ENCODE assay signal across 12 mouse cellular contexts in genomic region chr2:167949808-167950207, GRCm38 (mm10). TPM values are rescaled to one million over a fixed set of nuclear protein-coding genes. Genes with fewer than 3 reads are reported as not detected.
A peak's percentile ranks its signal among the peaks of the same experiment; 100 is the strongest.
DNase-seq lines count a peak whose midpoint lies in the region; ATAC-seq lines count a peak whose summit lies in the region.
"Had no signal": no experiment of that assay in that cellular context is flagged by ENCODE, and none has a peak within 500 bp of the region (broad histone marks: within the 10 kb centered on the region; RNA-seq: fewer than 3 reads in every experiment).

No protein-coding gene starts in this region.

- peak overlapping the region; percentile 4 to 42; a peak in 2 of 4 replicates for H3K27ac ChIP-seq in heart, embryonic 14.5 days (replicated peaks in 1 of 2; ENCODE audit: control insufficient read depth in 1 of 2, insufficient read depth in 1 of 2, low read depth in 2 of 2, low read length in 2 of 2)
- peak overlapping the region; percentile 62 for H3K27ac ChIP-seq in liver, embryonic 13.5 days
- 0 out of 2 replicates have a peak overlapping the region, but pooled peaks have one; percentile 18 for H3K27ac ChIP-seq in limb, embryonic 11.5 days (replicated peaks; ENCODE audit: low read depth, low read length)
- H3K27ac ChIP-seq in forebrain, embryonic 11.5 days (ENCODE audit: low read depth, low read length): no peak overlapping the region
- H3K27ac ChIP-seq: forebrain, embryonic 13.5 days had no signal

- no peak overlapping the region for H3K9ac ChIP-seq in heart, embryonic 14.5 days (ENCODE audit: low read length)
- H3K9ac ChIP-seq in liver, embryonic 13.5 days: no peak overlapping the region
- H3K9ac ChIP-seq in limb, embryonic 11.5 days (ENCODE audit: low read length): no peak overlapping the region
- H3K9ac ChIP-seq in forebrain, embryonic 11.5 days (ENCODE audit: low read length): no peak overlapping the region
- H3K9ac ChIP-seq: forebrain, embryonic 13.5 days had no signal

- no peak for DNase-seq in heart, adult 8-10 months (ENCODE audit: low spot score)
- no peak for DNase-seq in liver, embryonic 13.5 days
- DNase-seq in liver: no peak
- no peak for DNase-seq in limb, embryonic 11.5 days (ENCODE audit: low spot score)
- DNase-seq in forebrain, embryonic 11.5 days (ENCODE audit: low spot score): no peak
- no peak for DNase-seq in right cerebral cortex, postnatal 25 days
- DNase-seq: gastrocnemius, postnatal 36 days; kidney, adult 18-20 months had no signal

- no peak overlapping the region for H3K4me2 ChIP-seq in heart, embryonic 14.5 days (ENCODE audit: low read length)
- H3K4me2 ChIP-seq in liver, embryonic 13.5 days: no peak overlapping the region
- H3K4me2 ChIP-seq in limb, embryonic 11.5 days (ENCODE audit: low read depth, severe bottlenecking): no peak overlapping the region
- H3K4me2 ChIP-seq in forebrain, embryonic 11.5 days (ENCODE audit: low read depth, low read length, severe bottlenecking): no peak overlapping the region
- H3K4me2 ChIP-seq: forebrain, embryonic 13.5 days had no signal

- H3K4me1 ChIP-seq in heart, embryonic 14.5 days (ENCODE audit: control insufficient read depth in 2 of 2, insufficient read depth in 2 of 2, low read length in 2 of 2): peaks cover 23 to 33% of the 10 kb centered on the region in 2 experiments
- H3K4me1 ChIP-seq in liver, embryonic 13.5 days (replicated peaks): peaks cover 81% of the 10 kb centered on the region
- H3K4me1 ChIP-seq in limb, embryonic 11.5 days (ENCODE audit: control insufficient read depth, insufficient read depth, low read length): no peaks in the 10 kb centered on the region; the same call in 1 of the 2 replicates
- no peaks in the 10 kb centered on the region for H3K4me1 ChIP-seq in forebrain, embryonic 11.5 days (replicated peaks; ENCODE audit: control insufficient read depth, insufficient read depth, low read length)

- no peak for ATAC-seq in heart, embryonic 14.5 days (ENCODE audit: insufficient number of reproducible peaks, insufficient read depth, low FRiP score, low read depth)
- no peak for ATAC-seq in liver, embryonic 13.5 days (ENCODE audit: low read depth)
- peak; percentile 28 for ATAC-seq in CD4-positive, CD25-positive, alpha-beta regulatory T cell, adult 4 months
- ATAC-seq in limb, embryonic 11.5 days (ENCODE audit: insufficient number of reproducible peaks, low FRiP score, low TSS enrichment, low read depth): no peak
- no peak for ATAC-seq in forebrain, embryonic 11.5 days (replicated peaks; ENCODE audit: low FRiP score)
- ATAC-seq: forebrain, embryonic 13.5 days had no signal

- H3K4me3 ChIP-seq in heart, embryonic 14.5 days (ENCODE audit: control insufficient read depth in 1 of 2, insufficient read depth in 1 of 2, low read depth in 1 of 2, low read length in 2 of 2): no peak overlapping the region
- H3K4me3 ChIP-seq in liver, embryonic 13.5 days (replicated peaks): no peak overlapping the region
- no peak overlapping the region for H3K4me3 ChIP-seq in limb, embryonic 11.5 days (ENCODE audit: low read depth, low read length)
- H3K4me3 ChIP-seq in forebrain, embryonic 11.5 days (ENCODE audit: low read depth, low read length): no peak overlapping the region
- H3K4me3 ChIP-seq: forebrain, embryonic 13.5 days had no signal

- no peaks in the 10 kb centered on the region for H3K27me3 ChIP-seq in heart, embryonic 14.5 days (ENCODE audit: control insufficient read depth, insufficient read depth, low read length)
- no peaks in the 10 kb centered on the region for H3K27me3 ChIP-seq in liver, embryonic 13.5 days
- no peaks in the 10 kb centered on the region for H3K27me3 ChIP-seq in limb, embryonic 11.5 days (ENCODE audit: control insufficient read depth, insufficient read depth, low read length)
- H3K27me3 ChIP-seq in forebrain, embryonic 11.5 days (ENCODE audit: control insufficient read depth, insufficient read depth, low read length): no peaks in the 10 kb centered on the region
- H3K27me3 ChIP-seq: CH12.LX; forebrain, embryonic 13.5 days had no signal

- no peaks in the 10 kb centered on the region for H3K36me3 ChIP-seq in heart, embryonic 14.5 days (ENCODE audit: control insufficient read depth, insufficient read depth, low read length)
- no peaks in the 10 kb centered on the region for H3K36me3 ChIP-seq in liver, embryonic 13.5 days
- no peaks in the 10 kb centered on the region; the same call in 1 of the 2 replicates for H3K36me3 ChIP-seq in limb, embryonic 11.5 days (ENCODE audit: control insufficient read depth, insufficient read depth, low read length)
- no peaks in the 10 kb centered on the region for H3K36me3 ChIP-seq in forebrain, embryonic 11.5 days (ENCODE audit: control insufficient read depth, insufficient read depth, low read length)

- 66% methylated on average over 2 of the region's 2 CpGs for WGBS in heart, embryonic 14.5 days
- WGBS in liver, embryonic 13.5 days (ENCODE audit: insufficient replicate concordance): 35% methylated on average over 2 of the region's 2 CpGs
- WGBS in limb, embryonic 11.5 days: 73% methylated on average over 2 of the region's 2 CpGs
- WGBS in forebrain, embryonic 11.5 days: 68% methylated on average over 2 of the region's 2 CpGs

- H3K9me3 ChIP-seq in heart, embryonic 14.5 days (ENCODE audit: control insufficient read depth, low read length): no peaks in the 10 kb centered on the region
- H3K9me3 ChIP-seq in liver, embryonic 13.5 days (replicated peaks): no peaks in the 10 kb centered on the region
- H3K9me3 ChIP-seq in limb, embryonic 11.5 days (ENCODE audit: control insufficient read depth, low read length): no peaks in the 10 kb centered on the region
- H3K9me3 ChIP-seq in forebrain, embryonic 11.5 days (ENCODE audit: control insufficient read depth, low read length): no peaks in the 10 kb centered on the region
- H3K9me3 ChIP-seq: forebrain, embryonic 13.5 days had no signal

RNA-seq across cellular contexts. Expression of gene Ptpn1, which starts 18.0 kb away (rescaled TPM):
- 40.7 and 41.5 TPM in 2 replicates for polyA plus RNA-seq in heart, embryonic 14.5 days (2014; fragmentation: Nextera tagmentation; extraction: Ambion mirVana)
- 10 to 100 TPM; 14.7 to 17.6 (median 16.4) TPM for total RNA-seq in heart, adult 8-10 months (2022)
- 35.3 and 43.9 TPM in 2 replicates for polyA plus RNA-seq in liver, embryonic 13.5 days (2015; fragmentation: Nextera tagmentation; extraction: Ambion mirVana)
- 100 to 1,000 TPM in 1 of 2 experiments, 10 to 100 TPM in 1; 99.2 to 126 TPM for polyA plus RNA-seq in CD4-positive, CD25-positive, alpha-beta regulatory T cell, adult 4 months (2017; shearing (Covaris generic))
- 57.4 and 61.2 TPM in 2 replicates for polyA plus RNA-seq in limb, embryonic 11.5 days (2014; fragmentation: Nextera tagmentation; extraction: Ambion mirVana)
- 73.0 and 80.0 TPM in 2 replicates for polyA plus RNA-seq in forebrain, embryonic 11.5 days (2014; fragmentation: Nextera tagmentation; extraction: Ambion mirVana)
